Mouse (Mus musculus): Measurements from ENCODE around the gene Ppa2.

The Ppa2 gene

DNA sequence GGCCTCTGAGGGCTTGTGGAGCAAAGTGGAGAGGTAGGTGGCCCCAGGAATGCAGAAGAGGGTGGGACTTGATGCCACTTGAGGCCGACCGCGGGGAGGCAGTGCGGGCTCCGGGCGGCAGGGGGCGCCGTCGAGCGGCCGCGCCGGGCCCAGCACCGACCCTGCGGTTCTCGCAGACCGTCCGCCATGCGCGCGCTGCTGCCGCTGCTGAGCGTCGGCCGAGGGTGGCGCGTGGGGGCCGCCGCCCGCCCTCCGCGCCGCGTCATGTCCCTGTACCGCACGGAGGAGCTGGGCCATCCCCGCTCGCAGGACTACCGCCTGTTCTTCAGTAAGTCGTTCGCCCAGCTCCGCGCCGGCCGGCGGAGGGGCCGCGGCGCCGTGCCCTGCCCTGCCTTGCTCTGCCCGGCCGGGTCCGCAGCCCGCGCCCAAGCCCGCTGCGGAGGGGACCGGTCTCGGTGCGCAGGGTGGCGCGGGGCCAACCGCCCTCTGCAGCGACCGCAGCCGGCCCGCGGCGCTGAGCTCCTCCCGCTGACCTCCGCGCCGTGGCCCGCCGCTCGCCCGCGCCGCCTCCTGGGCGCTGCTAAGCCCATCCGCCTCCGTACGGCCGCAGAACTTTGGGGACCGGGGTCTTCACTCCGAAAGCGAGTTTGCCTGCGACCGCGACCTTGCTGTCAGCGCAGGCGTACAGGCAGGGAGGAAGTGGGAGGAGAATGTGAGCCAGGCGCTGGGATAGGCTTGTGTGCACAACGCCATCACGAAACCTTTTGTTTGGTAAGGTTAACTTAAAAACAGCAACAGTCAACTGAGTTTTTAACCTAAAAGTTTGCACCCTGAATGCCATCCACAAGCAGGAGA, at the start of gene Ppa2:
Gene Ppa2 (plus strand): TSS at position 157 of the 855 bp plus-strand sequence.
- DNase-seq (ENCODE audit: low spot score), result peak; percentile 82

DNA sequence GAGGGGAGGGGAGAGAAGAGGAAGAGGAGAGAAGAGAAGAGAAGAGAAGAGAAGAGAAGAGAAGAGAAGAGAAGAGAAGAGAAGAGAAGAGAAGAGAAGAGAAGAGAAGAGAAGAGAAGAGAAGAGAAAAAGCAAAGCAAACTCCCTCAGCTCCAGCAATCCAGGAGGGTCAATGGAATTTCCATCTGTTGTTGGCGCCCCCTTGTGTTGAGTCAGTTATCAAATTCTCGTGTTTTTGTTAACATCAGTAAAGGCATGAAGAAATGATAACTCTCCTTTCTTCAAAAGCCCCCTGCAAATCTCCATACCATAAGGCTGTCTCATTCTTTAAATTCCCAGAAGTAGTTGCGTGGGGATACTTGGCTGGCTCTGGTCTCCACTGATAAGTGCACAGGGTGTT, 38.0 kb upstream of the Ppa2 start:
- DNase-seq (ENCODE audit: low spot score), result peak; percentile 21

DNA sequence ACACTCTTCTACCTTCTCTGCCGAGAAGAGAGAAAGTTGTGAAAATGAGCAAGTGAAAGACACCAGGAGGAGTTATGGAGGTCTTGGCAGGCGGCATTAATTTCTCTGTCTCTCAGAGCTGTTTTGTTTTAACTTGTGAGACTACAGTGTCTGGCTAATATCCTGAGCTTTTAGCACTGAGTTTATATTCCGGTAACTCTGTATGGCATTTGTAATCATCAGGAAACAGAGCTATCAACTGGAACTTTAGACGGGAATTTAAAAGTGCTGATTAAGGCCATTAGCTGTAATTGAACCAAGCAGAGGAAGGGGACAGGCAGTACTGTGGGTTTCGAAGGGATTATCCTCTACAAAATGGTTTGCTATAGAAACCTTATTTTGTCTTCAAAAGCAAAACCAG, 25.3 kb upstream of the Ppa2 start:
- DNase-seq (ENCODE audit: low spot score), result no peak

DNA sequence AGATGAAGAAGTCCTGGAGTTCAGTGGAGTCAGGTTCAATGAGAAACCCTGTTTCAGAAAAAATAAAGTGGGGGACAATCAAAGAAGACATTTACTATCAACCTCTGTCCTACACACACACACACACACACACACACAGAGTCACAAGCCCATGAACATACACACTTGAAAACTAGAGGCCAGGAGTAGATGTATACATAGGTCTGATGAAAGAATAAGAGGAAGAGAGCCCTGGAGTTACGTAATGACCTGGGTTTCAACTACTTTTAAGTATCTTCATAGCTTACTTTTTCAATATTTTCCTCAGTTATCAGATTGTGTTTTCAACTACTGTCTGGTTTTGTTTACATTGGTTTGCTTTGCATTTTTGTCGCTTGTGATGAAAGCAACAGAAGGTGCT, 21.1 kb upstream of the Ppa2 start:
- no peak for DNase-seq (ENCODE audit: low spot score)

DNA sequence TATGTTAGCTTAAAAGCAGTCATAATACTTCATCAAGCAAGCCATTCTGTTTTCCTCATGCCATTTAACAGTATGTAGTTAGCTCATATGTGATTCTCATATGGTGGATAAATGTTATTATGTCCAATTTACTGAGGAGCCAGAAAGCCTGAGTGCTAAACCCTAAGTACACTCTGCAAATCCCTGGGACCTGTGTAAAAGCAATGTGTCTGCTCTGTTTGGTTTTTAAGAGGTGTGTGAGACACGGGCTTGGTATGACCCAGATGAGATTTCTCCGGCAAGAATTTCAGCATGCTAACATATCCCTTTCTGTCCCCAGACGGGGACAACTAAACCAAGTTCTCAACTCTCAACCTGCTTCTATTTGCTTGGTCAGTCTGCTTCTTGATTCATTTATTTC, 5.6 kb upstream of the Ppa2 start:
- DNase-seq (ENCODE audit: low spot score), result no peak

DNA sequence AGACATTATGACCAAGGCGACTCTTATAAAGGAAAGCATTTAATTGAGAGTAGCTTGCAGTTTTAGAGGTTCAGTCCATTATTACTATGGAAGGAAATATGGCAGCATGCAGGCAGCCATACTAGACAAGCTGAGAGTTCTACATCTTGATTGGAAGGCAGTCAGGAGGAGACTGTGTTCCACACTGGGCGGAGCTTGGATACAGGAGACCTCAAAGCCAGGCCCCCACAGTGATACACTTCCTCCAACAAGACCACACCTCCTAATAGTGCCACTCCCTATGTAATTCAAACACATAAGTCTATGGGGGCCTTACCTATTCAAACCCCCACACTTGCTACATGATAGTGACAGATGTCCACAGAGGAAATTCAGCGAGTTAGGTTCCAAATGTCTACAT, 1.5 kb upstream of the Ppa2 start:
- no peak for DNase-seq (ENCODE audit: low spot score)

DNA sequence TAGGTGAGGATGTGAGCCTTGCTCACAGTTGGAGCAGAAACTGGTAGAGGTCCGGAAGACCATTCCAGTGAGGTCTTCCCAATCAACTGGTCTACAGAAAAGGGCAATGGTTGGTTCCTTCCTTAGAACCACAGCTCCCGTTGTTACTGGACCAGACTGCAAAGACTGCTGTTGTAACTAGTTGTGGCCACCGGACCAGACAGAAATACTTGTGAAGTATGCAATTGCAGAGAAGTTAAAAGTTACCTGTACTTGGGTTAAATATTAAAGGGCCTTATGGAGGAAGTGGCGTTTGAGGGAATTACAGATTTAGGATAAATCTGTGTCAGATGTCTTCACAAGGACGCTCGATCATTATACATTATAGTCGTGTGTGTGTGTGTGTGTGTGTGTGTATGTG, 551 bp upstream of the Ppa2 start:
- DNase-seq (ENCODE audit: low spot score), result no peak

DNA sequence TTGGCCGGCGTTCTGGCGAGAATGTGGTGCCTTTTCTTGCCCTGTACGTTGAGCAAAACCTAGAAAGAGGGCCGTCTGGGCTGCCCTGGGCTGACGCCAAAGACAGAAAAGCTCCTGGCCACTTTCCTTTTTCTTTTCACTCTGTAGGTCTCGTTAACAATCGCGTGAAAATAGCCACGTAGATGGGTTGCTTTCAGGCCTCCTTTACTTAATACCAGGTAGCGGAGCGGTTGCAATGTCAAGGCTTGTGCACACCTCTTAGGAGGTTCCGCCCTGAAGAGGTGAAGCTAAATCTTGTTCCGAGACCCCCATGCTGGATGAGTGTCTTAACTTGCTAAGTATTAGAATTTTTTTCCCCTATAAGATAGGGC, 884 bp downstream of the Ppa2 start:
- DNase-seq (ENCODE audit: low spot score), result no peak

DNA sequence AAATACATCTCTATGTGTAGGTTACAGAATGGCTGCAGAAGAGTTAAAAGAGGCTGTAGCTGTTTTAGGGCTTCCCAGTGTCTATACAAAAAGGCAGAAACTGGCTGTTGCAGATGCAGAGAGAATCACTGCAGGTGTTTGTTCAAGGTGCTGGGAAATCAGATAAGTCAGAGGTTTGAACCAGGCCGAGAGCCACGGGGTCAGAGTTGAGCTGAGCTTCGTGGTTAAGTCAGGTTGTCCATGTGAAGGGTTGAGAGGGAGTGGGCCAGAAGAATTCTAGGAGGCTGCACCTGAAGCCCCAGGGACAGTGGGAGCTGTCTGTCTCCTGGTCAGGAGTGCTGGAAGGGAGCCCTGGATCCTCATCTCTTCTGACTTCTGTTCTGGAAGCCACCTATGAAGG, 2.4 kb downstream of the Ppa2 start:
- no peak for DNase-seq (ENCODE audit: low spot score)

DNA sequence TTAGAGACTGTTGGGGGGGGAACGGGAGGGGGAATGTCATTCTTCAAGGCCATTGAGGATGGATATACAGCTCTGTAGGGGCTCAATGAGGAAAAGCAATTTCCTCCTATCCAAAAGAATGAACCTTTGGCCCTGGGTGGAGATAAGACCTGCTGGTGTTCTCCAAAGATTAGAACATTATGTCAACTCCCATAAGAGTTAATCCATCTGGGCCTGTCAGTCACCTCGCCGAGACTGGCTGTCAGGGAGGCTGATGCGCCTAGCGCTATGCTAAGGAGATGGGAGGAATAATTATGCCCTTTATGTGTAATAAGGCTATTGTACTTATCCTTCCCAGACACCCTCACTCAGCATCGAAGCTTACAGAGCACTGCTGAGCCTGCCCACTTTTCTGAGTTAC, 2.9 kb downstream of the Ppa2 start:
- DNase-seq (ENCODE audit: low spot score), result no peak

DNA sequence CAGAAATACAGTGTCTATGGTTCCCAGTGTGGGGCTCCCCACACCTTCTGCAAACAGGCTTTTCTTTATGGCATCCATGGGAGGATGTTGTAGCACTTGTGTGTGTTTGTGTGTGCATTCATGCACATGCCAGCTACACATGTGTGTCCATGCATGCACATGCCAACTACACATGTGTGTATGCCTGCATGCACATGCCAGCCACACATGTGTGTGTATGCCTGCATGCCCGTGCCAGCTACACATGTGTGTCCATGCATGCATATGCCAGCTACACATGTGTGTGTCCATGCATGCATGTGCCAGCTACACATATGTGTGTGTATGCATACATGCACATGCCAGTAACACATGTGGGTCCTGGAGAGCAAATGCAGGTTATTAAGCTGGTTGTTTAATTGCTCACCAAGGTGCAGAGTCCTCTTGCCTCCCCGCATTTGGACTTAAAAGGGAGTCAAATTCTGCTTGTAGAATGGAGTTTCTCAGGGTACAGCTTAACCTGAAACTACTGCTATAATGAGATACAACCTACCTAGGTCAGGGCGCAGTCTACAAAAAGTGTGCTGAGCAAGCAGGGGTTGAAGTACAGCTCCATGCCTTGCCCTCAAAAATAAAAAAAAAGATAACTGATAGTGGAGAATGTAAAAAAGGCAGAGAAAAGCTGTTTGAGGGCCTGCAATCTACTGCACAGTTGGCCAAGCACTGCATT, 3.7 kb downstream of the Ppa2 start:
- no peak for DNase-seq (ENCODE audit: low spot score)

DNA sequence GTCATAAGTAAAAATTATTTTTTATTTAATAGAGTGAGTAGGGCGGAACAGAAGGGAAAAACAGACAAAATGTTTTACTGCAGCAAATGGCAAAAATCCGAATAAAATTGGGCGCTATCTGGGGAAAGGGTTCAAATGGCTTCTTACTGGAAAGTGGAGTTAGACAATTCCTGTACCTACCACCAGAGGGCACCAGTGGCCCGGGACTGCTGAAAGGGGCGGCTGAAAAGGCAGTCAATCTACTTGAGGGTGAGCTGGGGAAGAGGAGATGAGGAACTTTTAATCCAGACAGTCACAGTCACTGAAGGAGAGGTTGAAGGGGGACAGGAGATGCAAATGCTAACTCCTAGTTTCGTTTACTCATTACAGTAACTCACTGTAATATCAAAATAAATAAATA, 4.6 kb downstream of the Ppa2 start:
- peak; percentile 67 for DNase-seq (ENCODE audit: low spot score)

DNA sequence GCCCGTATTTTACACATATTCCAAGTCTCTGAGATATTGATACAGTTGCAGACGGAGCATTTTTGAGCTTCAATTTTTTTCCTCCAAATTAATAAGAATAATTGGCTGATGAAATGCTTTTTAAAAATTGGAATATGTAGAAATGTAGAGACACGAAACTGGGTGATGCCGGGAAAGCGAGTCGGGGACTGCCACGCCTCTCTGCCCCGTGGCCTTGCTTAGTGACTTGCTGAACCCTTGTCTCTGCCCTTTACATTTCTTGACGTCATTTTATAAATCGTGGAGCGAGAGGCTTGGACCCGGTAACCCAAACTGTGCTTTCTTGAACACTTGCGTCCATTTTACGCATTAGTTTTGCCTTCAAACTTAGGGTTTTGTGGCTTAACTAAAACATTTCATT, 5.1 kb downstream of the Ppa2 start:
- DNase-seq (ENCODE audit: low spot score), result no peak

DNA sequence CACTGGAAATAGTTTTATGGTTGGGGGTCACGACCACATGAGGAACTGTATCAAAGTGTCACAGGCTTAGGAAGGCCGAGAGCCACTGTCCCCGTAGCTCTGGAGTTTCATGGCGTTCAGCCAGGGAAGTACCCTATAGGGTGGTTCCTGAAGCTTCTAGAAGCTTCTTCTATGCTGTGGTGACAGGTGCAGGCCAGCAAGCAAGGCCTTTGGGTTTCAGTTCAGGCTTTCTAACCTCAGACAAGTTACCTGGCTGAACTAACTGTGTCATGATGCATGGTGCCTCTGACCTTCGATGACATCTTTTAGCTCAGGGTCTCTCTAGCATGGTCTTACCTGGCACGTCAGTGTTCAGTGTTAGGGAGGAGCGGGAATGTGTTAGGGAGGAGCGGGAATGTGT, 5.7 kb downstream of the Ppa2 start:
- no peak for DNase-seq (ENCODE audit: low spot score)

DNA sequence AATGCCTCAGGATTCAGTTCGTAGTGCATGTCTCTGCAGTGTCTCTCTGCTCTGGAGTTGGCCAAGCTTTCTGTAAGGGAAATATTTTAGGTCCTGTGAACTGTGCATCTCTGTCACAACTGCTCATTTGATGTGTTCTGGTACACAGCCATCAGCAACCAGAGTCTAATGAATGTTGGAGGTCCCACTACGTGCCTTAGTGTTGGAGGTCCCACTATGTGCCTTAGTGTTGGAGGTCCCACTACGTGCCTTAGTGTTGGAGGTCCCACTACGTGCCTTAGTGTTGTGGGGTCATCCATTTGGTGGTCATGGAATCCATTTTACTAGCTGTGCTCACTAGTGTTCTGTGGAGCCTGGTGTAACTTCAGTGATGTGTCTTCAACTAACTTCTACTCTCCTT, 7.9 kb downstream of the Ppa2 start:
- no peak for DNase-seq (ENCODE audit: low spot score)

DNA sequence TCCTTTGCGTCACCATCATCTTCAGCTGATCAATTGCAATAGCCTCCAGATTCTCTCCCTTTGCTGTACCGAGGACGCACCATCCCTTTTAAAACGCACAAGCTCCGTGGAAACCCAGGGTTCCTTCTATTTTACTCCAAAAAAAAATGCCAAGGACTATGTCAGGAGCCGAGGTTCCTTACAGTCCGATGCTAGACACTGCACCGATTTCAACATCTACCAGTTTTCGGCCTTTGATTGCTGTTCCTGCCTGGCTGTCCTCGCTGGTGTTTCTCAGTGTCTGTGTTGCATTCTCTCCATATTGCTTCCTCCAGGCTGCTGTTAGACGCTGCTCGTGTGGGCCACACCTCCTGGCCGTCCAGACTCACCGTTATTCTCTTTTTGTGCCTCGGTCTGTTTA, 8.7 kb downstream of the Ppa2 start:
- DNase-seq (ENCODE audit: low spot score), result no peak

DNA sequence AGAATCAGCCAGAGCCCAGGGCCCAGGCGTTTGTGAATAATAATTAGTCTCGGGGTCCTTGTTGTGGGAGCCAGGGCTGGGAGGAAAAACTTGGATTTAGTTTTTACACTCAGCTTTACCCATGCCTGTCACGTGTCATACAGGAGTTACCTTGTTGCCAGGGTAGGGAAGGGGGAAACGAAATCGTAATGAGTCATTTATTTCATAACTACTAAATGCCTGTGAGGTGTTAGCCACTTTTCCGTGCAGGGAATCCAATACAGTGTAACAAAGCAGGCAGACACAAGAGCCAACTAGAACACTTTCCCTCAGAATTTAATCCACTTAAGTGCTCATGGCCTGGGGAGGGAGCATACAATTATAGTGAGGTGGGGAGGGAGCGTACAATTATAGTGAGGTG, 9.9 kb downstream of the Ppa2 start:
- DNase-seq (ENCODE audit: low spot score), result no peak

DNA sequence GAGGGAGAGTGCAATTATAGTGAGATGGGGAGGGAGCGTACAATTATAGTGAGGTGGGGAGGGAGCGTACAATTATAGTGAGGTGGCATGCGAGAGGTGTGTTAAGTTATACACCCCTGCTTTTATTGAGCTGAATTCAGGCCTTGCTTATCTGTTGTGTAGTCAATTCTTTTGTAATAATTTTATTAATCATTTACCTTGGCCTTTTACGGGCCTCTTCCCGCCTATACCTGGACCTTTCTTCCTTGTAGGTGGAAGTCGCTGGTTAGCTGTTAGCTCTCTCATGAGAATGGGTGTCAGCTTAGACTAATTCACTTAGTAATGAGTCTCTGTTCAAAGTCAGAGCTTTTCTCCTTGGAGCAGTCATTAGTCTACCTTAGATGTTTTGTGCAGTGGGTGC, 10.4 kb downstream of the Ppa2 start:
- no peak for DNase-seq (ENCODE audit: low spot score)

DNA sequence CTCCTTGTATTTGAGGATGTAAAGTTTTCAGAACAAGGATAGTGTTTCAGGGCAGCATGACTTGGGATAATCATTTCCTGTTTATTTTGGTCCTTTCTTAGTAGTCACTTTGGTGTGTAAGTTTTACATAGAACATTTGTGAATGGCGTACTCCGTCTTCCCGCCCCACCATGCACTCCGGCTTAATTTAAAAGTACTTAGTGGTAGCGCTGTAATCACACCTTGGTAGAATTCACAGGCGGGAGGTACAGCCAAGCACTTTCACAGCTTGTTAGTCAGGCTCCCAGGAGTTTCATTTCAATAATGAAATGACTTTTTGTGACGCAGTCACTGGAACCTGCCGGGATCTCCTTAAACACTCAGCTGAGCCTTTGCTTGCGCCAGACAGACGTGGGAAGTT, 12.0 kb downstream of the Ppa2 start:
- DNase-seq (ENCODE audit: low spot score), result no peak

DNA sequence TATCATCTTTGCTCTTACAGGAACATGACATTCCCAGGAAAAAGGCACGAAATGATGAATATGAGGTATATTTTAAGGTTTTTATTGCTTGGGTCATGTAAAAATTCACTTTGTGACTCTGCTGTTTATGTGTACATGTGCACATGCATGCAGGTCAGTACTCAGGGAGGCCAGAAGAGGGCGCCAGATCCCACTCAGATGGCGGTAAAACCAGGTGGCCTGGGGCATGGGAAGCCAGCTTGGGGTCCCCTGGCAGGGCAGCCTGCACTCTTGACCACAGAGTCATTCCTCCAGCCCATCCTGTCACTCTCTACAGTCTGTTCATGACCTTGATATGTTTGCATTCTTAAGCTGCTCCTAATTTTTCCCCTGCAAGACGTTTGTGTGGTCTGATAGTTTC, 12.6 kb downstream of the Ppa2 start:
- no peak for DNase-seq (ENCODE audit: low spot score)

DNA sequence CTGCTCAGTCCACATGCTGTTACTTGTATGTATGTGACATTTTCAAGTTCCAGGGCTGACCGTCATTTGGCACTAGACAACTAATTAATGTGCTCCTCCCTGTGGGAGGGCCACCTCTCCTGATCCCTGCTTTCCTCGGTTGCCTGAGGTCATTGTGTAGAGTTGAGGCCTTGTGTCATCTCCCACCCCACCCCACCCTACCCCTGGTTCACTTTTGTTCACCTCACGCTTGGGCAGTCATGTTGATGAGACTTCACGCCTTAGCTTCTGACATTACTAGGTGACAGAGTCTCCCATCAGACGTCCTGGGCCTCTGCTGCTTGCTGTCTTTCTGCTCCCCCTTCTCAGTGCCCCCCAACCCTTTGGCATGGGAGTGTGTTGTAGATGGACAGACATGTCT, 15.2 kb downstream of the Ppa2 start:
- DNase-seq (ENCODE audit: low spot score), result no peak

DNA sequence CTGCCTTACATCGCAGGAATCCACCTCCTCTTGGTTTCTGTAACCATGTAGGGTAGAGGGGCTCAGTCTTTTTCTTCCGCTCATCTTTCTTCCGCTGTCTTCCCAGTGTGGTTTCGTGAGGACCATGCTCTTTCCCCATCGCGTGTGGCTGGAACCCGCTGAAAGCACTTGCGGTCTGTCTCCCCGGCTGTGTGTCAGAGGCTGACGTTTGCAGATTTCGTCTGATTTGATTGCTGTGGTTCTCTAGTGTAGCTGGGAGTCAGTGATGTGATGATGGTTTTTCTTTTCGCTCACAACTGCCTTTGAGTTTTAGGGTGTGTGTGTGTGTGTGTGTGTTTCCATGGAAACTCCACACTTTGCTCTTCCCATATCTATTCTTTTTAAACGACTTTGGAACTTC, 18.6 kb downstream of the Ppa2 start:
- no peak for DNase-seq (ENCODE audit: low spot score)

DNA sequence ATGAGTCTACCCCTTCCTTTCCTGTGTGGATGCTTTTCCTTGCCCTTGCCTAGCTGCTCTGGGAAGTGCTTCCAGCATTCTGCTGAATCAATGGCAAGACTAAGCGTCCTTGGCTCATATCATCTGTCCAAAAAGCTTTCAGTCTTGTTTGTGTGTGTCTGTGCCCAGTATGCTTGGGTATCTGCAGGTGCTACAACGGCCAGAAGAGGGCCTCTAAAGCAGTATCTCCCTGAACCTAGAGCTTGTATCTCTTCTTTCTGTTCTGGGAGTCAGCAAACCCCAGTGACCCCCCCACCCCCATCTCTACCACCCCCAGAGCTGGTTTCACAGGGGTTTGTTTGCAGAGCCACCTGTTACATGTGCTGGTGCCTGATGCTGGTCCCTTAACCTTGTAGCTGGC, 19.5 kb downstream of the Ppa2 start:
- DNase-seq (ENCODE audit: low spot score), result no peak

Data from testis, postnatal 14 days (tissue).